Mouse (Mus musculus) stomach, postnatal 0 days (tissue): Measurements from ENCODE around the gene Dnah3.

ENCODE experiments used
- CTCF ChIP-seq: IDR thresholded peaks from 2 replicates; pipeline ENCODE4 v1.5.1; 2016; ENCODE audit warnings: antibody characterized with exemption, low read depth, mild to moderate bottlenecking, moderate library complexity
- EP300 ChIP-seq: optimal IDR thresholded peaks from 2 replicates; pipeline ENCODE3; 2016; ENCODE audit warnings: antibody characterized with exemption

DNA sequence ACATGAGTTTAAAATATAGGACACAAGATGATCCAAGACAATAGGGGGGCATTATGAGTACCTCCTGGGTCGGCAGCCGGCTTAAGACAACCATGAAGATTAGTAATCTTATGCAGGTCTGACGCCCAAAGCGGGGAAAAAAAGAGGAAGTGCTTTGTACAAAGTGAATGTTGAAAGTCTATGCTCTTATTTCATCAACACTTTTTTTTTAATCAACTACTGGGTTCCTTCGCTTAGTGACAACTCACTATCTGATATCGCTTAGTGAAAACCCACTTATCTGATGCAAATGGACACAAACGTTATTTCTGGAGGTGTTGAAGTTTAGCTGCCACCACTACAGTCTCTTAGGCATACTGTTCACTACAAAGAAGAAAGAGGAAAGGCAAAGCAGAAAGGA is 117.5 kb downstream of the Dnah3 start:
- TF ChIP-seq CTCF, result no peak
- TF ChIP-seq EP300, result no peak
